Mouse (Mus musculus): ENCODE measurements around the gene Tes. TPM values are rescaled to one million over a fixed set of nuclear protein-coding genes. Genes with fewer than 3 reads are reported as not detected.

Gene Tes
- total RNA-seq, 2 experiments from 2014 or later = 2.4 to 2.9 TPM

DNA sequence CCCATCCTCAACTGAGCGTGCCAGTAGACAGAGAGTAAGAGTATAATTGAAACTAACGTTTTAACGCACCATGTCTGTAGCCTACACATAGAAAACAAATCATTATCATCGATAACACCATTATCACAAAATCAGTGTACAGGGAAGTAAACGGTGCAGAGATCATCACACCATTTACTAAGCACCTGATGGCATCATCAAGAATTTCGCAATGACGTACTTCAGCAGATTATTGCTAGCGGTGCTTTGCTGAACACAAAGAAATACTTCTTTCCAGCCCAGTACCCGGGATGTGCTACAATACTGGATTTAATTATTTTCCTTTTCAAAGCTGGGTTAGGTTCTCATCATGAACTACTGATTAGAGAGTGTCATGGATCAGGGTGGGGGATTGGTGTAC lies 12.3 kb downstream of the Tes start:
- DNase-seq (ENCODE audit: extremely low spot score in 1 of 2, low spot score in 1 of 2) = no peak

- DNase-seq (ENCODE audit: extremely low spot score in 1 of 2, low spot score in 1 of 2) = no peak
Observed at GRCm38 (mm10) chr6:17077720-17078119, 12.8 kb downstream of the Tes start.

DNA sequence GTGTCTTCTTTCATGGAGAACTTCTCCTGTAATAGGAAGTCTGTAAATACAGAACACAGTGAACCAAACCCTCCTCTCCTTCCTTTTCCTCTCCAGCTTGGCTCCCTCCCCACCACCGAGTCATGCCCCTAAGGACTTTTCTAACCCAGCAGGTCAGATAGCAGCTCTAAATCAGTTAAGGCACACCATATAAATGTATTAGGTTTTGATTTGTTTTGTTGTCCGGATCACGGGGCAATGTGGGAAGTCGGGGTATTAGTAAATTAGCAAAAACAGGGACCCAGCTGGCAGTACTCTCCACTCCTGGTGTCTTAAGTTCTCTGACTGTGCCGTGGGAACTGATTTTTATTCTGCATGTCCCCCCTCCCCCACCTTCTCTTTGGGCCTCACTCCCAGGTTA lies 14.4 kb downstream of the Tes start:
- DNase-seq (ENCODE audit: extremely low spot score in 1 of 2, low spot score in 1 of 2) = no peak

GRCm38 (mm10) chr6:17079826-17080225 lies 14.9 kb downstream of the Tes start:
- DNase-seq (ENCODE audit: extremely low spot score in 1 of 2, low spot score in 1 of 2) = no peak

- DNase-seq (ENCODE audit: extremely low spot score in 1 of 2, low spot score in 1 of 2) = no peak
Observed at GRCm38 (mm10) chr6:17082238-17082637, 17.3 kb downstream of the Tes start.

DNA sequence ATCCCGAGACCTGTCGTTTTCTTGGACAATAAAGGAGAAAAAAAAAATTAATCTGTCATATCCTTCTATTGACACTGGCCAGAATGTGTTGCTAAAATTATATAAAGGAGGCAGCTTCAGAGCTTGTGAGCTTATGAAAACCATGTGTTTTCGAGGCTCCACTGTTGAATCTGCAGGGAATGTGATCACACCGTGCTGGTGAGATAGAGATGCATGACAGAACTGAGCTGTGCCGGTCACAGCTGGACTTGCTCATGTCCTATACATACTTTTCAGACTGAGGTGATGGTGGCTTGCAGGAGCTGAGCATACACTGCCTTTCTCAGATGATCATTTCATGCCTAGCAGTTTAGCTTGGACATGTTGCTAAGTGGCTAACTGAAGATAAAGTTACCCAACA lies 17.9 kb downstream of the Tes start:
- DNase-seq (ENCODE audit: extremely low spot score in 1 of 2, low spot score in 1 of 2) = no peak

DNA sequence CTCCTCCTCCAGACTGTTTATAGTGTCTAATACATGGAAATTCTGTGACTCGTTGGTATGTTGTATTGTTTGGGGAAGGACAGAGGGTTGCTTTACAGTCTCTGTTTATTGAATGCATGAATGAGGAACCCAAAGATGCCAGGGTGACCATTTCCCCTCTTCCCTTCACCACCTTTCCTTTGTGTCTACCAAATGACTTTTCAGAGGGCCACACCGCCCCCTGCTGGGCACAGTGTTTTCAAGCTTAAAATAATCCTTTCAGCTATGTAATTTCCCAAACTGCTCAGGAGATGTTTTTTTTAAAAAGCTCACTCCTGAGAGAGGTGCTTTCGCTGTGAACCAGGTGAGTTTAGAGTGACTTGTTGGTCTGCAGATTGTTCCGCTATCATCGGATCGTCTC lies 22.5 kb downstream of the Tes start:
- peak; percentile 60 to 92 for DNase-seq (ENCODE audit: extremely low spot score in 1 of 2, low spot score in 1 of 2)

DNA sequence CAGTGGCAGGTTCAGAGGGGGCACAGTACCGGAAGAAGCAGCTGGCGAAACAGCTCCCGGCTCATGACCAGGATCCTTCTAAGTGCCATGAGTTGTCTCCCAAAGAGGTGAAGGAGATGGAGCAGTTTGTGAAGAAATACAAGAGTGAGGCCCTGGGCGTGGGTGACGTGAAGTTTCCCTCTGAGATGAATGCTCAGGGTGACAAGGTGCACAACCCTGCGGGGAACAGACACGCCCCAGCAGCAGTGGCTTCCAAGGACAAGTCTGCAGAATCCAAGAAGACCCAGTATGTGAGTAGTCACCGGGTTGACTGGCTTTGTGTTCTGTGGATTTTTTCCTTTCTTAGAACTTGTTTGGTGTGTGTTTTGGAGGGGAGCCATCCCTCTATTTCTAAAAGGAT lies 32.4 kb downstream of the Tes start:
- DNase-seq (ENCODE audit: extremely low spot score in 1 of 2, low spot score in 1 of 2) = no peak

GRCm38 (mm10) chr6:17098559-17098958 lies 33.6 kb downstream of the Tes start:
- DNase-seq (ENCODE audit: extremely low spot score in 1 of 2, low spot score in 1 of 2) = no peak

- DNase-seq (ENCODE audit: extremely low spot score in 1 of 2, low spot score in 1 of 2) = no peak
Observed at GRCm38 (mm10) chr6:17099477-17100130, 34.7 kb downstream of the Tes start.

- peak; percentile 34 to 66 for DNase-seq (ENCODE audit: extremely low spot score in 1 of 2, low spot score in 1 of 2)
Observed at GRCm38 (mm10) chr6:17105714-17106113, 40.8 kb downstream of the Tes start.

DNA sequence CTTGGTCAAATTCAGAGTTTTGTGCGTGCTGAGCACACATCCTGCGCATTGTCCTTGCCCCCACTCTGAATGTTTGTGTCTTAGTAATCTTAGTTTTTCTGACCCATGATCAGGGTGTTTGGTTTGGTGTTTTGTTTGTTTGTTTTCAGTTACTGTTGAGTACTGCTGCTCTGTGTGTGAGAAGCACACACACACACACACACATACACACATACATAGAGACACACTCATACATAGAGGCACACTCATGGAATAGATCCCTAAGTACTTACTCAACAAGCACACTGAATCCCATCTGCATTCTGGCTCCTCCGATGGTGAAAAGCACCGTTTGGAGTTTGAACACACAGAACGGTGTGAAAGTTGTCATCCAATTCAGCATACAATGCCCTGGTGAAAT lies 41.5 kb downstream of the Tes start:
- DNase-seq (ENCODE audit: extremely low spot score in 1 of 2, low spot score in 1 of 2) = no peak

DNA sequence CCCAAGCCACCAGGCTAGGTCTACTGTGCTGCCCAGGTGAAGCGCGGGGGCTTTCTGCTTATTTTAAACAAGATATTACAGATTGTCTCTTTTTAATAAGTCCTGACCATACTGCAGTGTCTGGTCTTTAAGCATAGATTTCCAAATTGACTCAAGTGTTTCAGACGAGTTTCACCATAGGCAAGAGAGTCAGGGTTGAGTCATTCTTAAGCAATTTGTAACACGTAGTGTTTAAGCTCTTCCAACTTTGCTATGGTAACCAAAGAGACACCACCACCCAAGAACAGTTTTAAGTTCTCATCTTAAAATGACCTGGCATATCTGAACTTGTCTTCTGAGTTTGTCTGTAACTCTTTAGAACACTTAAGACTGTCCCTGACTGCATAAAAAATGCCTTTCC lies 44.3 kb downstream of the Tes start:
- no peak for DNase-seq (ENCODE audit: extremely low spot score in 1 of 2, low spot score in 1 of 2)

DNA sequence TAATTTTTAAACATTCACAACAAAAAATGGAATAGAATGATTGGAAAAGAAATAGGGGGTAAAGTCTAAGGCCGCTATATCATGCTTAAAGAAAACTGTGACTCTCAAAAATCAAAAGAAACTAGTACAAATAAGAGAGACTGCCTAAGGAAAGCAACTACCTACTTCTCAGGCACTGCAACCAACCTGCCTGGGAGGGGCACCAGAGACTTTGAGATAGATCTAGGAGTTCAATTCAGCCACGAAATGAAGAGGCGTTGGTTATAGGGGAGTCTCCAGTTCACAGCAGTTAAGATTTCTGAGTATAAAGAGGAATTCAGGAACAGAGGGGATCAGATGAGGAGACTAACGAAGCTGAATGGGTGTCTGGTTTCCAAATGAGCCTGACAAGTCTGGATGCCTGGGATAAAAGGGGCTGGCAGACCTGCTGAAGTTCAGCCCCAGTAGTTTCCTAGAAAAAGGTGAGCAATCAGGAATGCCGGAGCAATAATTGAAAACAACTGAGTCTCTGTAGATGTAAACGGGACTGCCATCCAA lies 45.7 kb downstream of the Tes start:
- DNase-seq (ENCODE audit: extremely low spot score in 1 of 2, low spot score in 1 of 2) = no peak

DNA sequence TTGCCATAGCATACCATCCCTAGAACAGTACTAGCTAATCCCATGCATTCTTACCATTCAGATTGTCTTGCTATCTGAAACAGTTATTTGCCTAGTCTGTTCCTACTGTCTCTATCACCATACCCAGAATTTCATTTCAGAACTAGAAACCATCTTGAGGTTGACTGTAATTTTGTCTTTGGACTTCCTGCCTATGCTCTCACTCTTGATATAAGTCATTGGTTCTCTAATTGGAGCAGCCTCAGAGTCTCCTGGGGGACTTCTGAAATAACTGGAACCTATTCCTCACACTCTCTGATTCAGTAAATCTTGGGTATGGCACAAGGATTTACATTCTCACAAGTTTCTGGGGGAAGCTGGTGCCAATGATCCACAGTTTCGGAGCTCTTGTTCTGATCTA lies 47.1 kb downstream of the Tes start:
- no peak for DNase-seq (ENCODE audit: extremely low spot score in 1 of 2, low spot score in 1 of 2)

DNA sequence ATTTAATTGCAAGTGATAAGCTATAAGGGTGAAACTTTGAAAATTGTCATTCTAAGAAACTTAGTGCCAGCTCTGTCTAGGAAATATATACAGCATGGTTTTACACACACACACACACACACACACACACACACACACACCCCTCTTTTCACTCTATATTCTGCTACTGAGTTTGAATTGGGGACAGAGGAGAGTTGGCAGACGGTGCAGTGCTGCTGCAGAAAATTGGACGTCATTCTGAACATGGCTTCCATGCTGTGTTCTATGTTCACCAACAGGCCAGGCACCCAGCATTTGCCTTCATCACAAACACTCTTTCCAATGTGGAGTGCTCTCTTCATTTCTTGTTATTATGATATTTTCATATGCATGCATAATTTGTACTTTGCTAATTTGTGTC lies 48.0 kb downstream of the Tes start:
- no peak for DNase-seq (ENCODE audit: extremely low spot score in 1 of 2, low spot score in 1 of 2)

DNA sequence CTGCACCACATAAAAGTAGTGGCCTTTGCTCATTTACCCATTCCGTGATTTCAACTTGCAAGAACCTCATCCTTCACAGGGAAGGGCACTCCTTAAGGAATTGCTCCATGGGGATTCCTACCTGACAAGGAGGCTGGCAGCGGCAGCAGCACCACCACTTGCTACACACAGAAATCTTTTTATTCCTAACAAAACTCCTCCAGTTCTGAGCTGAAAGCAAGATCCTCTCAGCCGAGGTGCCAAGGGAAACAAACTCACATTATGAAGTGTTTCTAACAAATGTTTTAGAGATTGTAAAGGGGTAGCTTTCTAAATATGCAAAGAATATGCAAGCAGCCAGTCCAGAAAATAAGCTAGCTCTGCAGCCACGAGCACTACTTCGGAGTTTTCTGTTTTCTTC lies 49.6 kb downstream of the Tes start:
- DNase-seq (ENCODE audit: extremely low spot score in 1 of 2, low spot score in 1 of 2) = no peak

DNA sequence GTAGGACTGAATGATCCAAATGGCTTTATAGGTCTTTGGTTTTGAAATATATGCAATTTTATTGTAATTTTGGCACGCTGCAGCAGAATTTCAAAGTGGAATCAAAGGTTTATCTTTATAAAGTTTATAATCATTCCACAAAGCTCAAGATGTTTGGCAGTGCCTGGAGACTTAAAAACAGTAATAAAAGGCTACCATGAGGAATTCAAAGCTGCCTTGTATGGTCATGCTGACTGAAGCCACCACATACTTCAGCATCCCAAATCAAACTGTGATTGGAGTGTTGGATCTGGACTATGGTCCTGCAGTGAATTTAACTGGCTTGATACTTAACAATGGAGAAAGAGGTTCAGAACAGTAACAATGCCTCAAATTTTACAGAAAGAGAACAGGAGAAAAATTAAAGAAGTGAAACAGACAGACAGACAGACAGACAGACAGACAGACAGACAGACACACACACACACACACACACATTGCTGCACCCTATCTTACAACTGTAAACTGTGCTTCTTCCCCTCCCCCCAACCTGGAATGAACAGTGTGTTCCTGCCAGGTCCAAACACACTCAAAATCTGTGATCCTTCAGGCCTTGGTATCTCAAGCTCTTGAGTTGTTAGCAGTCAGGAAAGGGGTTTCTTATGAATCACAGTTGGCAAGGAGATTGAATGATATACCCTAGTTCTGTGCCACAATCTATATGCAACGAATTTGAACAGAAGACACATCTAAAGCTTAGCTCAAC lies 50.3 kb downstream of the Tes start:
- no peak for DNase-seq (ENCODE audit: extremely low spot score in 1 of 2, low spot score in 1 of 2)

DNA sequence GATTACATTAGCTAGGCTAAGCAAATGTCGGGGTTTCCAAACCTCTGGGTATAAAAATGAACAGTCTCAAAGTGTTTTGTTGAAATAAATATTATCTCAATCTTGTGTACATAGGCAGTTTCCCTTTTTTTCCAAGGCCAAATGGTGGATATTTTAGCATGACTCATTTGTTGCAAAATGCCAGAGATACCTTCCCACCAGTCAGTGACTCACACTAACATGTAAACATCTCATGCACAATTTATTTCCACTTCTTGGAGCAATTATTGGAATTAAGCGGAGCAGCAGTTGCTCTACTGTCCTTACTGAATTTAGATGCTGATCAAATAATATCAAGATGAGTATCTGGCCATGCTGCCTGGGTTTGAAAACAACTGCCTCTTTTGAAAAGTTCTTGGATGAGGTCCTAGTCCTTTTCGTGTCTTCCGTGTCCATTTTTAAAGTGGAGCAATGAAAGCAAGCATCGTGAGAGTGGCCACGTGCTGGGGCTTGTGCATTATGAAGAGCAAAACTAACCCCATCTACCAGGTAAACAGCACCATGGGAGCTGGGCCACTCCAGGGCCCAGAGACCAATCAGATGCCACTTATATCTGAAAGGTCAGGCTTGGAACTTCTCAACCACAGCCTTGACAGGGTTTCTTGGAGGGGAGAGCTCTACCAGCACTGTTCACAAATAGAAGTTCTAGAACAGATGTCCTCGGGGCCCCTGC lies 54.7 kb downstream of the Tes start:
- no peak for DNase-seq (ENCODE audit: extremely low spot score in 1 of 2, low spot score in 1 of 2)

GRCm38 (mm10) chr6:17140021-17140420 lies 75.1 kb downstream of the Tes start:
- no peak for DNase-seq (ENCODE audit: extremely low spot score in 1 of 2, low spot score in 1 of 2)

GRCm38 (mm10) chr6:17142577-17143359 lies 77.8 kb downstream of the Tes start:
- DNase-seq (ENCODE audit: extremely low spot score in 1 of 2, low spot score in 1 of 2) = no peak

Measured in layer of hippocampus, postnatal 25 days (tissue).